Comparison of ENCODE assay signal across 8 mouse cellular contexts in the genomic region with DNA sequence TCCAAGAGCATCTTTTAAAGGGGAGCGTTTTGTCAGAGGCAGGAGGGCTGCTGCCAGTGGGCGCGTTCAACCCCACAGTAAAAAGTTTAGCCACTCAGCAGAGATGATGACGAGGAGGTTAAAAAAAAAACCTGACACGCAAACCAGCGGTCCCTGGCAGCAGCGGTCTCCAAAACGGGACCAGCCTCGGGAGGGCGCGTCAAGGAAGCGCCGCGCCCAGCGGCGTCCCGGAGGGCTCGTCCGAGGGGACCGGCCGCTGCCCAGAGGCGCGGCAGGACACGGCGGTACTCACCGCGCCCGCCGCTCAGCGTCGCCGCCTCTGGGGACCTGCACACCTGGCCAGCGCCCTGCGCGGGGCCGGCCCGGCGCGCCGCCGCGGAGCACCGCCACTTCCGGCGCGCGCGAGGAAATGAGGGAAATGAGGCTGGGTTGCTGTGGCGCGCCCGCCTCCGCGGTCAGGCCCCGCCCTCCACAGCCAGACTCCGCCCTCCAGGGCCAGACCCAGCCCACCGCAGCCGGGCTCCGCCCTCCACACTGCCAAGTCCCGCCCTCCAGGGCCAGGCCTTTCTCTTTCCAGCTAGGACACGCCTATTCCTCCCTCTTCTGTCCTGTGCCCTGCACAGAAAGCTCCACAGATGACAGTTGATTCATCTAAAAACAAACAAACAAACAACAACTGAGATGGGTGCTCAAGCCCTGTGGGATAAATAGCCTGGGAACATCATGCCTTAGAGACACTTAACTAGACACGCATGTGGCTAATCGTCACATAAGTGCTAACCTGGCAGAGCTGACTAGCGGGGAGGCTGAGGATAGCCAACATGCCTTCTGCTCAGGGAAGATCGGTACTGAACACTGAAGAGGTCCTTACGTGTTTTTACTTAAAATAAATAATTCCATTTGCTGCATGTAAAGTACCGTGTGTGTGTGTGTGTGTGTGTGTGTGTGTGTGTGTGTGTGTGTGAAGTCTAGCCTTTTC. TPM values are rescaled to one million over a fixed set of nuclear protein-coding genes. Genes with fewer than 3 reads are reported as not detected.
DNase-seq lines count a peak whose midpoint lies in the region; ATAC-seq and TF ChIP-seq lines count a peak whose summit lies in the region.

TSS of gene Csgalnact2 (minus strand) at position 410 of the 979 bp plus-strand sequence.

- TF ChIP-seq CTCF in kidney, postnatal 0 days (IDR thresholded peaks at IDR 0.05; ENCODE audit: low read depth) = no peak

- peak; percentile 98 to 99 for DNase-seq in B cell, adult 2 months
- DNase-seq in brain, adult 2 months (ENCODE audit: low read depth, low spot score) = peak; percentile 95
- DNase-seq in kidney, postnatal 0 days (ENCODE audit: low spot score) = peak; percentile 96
- DNase-seq in liver, embryonic 11.5 days (ENCODE audit: low spot score) = peak; percentile 95
- DNase-seq in naive thymus-derived CD4-positive, alpha-beta T cell, adult 2 months (ENCODE audit: low read depth) = peak; percentile 96

- no peaks in the 10 kb centered on the region for H3K36me3 ChIP-seq in heart, embryonic 12.5 days
- no peaks in the 10 kb centered on the region for H3K36me3 ChIP-seq in kidney, postnatal 0 days (ENCODE audit: insufficient read depth, low read length)
- H3K36me3 ChIP-seq in liver, embryonic 11.5 days (ENCODE audit: control insufficient read depth, insufficient read depth, low read length) = no peaks in the 10 kb centered on the region
- H3K36me3 ChIP-seq in stomach, embryonic 14.5 days (ENCODE audit: control insufficient read depth, insufficient read depth, low read length) = no peaks in the 10 kb centered on the region

- peaks cover 16% of the 10 kb centered on the region; the same call in 1 of the 2 replicates for H3K27me3 ChIP-seq in heart, embryonic 12.5 days (replicated peaks)
- no peaks in the 10 kb centered on the region for H3K27me3 ChIP-seq in kidney, postnatal 0 days (ENCODE audit: insufficient read depth, low read length)
- H3K27me3 ChIP-seq in liver, embryonic 11.5 days (replicated peaks; ENCODE audit: control insufficient read depth, insufficient read depth, low read length) = no peaks in the 10 kb centered on the region
- no peaks in the 10 kb centered on the region for H3K27me3 ChIP-seq in stomach, embryonic 14.5 days (ENCODE audit: control insufficient read depth, insufficient read depth, low read length)

- H3K4me3 ChIP-seq in heart, embryonic 12.5 days = peak within 1 kb of the TSS; percentile 72
- peak within 1 kb of the TSS; percentile 69 for H3K4me3 ChIP-seq in kidney, postnatal 0 days (replicated peaks; ENCODE audit: low read depth, low read length)
- peak within 1 kb of the TSS; percentile 84 for H3K4me3 ChIP-seq in liver, embryonic 11.5 days (ENCODE audit: low read depth, low read length)
- H3K4me3 ChIP-seq in stomach, embryonic 14.5 days (ENCODE audit: low read depth, low read length) = peak within 1 kb of the TSS; percentile 77

- peak within 1 kb of the TSS; percentile 78 for H3K9ac ChIP-seq in heart, embryonic 12.5 days
- H3K9ac ChIP-seq in kidney, postnatal 0 days (ENCODE audit: low read depth, low read length) = peak within 1 kb of the TSS; percentile 78
- H3K9ac ChIP-seq in liver, embryonic 11.5 days (ENCODE audit: low read depth, low read length) = peak within 1 kb of the TSS; percentile 85
- peak within 1 kb of the TSS; percentile 60 for H3K9ac ChIP-seq in stomach, embryonic 14.5 days (replicated peaks; ENCODE audit: low read depth, low read length)

- H3K27ac ChIP-seq in heart, embryonic 12.5 days (ENCODE audit: poor library complexity, severe bottlenecking) = peak within 1 kb of the TSS; percentile 60
- peak within 1 kb of the TSS; percentile 65; the same call in 1 of the 2 replicates for H3K27ac ChIP-seq in kidney, postnatal 0 days
- peak within 1 kb of the TSS; percentile 73 for H3K27ac ChIP-seq in liver, embryonic 11.5 days (ENCODE audit: low read depth, low read length)
- H3K27ac ChIP-seq in stomach, embryonic 14.5 days (ENCODE audit: low read length) = 0 out of 2 replicates have a peak within 1 kb of the TSS, but pooled peaks have one; percentile 22

- peak; percentile 96 for ATAC-seq in erythroblast, adult 5-6 weeks (replicated peaks; ENCODE audit: low FRiP score, poor library complexity, severe bottlenecking)
- ATAC-seq in heart, embryonic 12.5 days (ENCODE audit: insufficient number of reproducible peaks, low FRiP score) = peak; percentile 99
- ATAC-seq in kidney, postnatal 0 days (replicated peaks; ENCODE audit: low FRiP score, low read depth) = peak; percentile 100
- peak; percentile 98 for ATAC-seq in liver, embryonic 11.5 days (replicated peaks; ENCODE audit: low FRiP score)
- ATAC-seq in stomach, embryonic 14.5 days (ENCODE audit: insufficient number of reproducible peaks, insufficient read depth, low FRiP score, low read depth) = peak; percentile 99

- no peaks in the 10 kb centered on the region; the same call in 1 of the 2 replicates for H3K9me3 ChIP-seq in heart, embryonic 12.5 days (replicated peaks)
- H3K9me3 ChIP-seq in kidney, postnatal 0 days (replicated peaks; ENCODE audit: low read length) = no peaks in the 10 kb centered on the region
- H3K9me3 ChIP-seq in liver, embryonic 11.5 days (ENCODE audit: control insufficient read depth, low read length) = no peaks in the 10 kb centered on the region
- H3K9me3 ChIP-seq in stomach, embryonic 14.5 days (ENCODE audit: control insufficient read depth, low read depth, low read length) = no peaks in the 10 kb centered on the region

- WGBS in heart, embryonic 12.5 days = 7% methylated on average over 57 of the region's 66 CpGs
- WGBS in kidney, postnatal 0 days = 6% methylated on average over 60 of the region's 66 CpGs
- WGBS in liver, embryonic 11.5 days = 6% methylated on average over 63 of the region's 66 CpGs
- WGBS in stomach, embryonic 14.5 days = 6% methylated on average over 64 of the region's 66 CpGs

- no peaks in the 10 kb centered on the region for H3K4me1 ChIP-seq in heart, embryonic 12.5 days (replicated peaks)
- H3K4me1 ChIP-seq in kidney, postnatal 0 days (replicated peaks; ENCODE audit: insufficient read depth, low read length) = no peaks in the 10 kb centered on the region
- peaks cover 7% of the 10 kb centered on the region for H3K4me1 ChIP-seq in liver, embryonic 11.5 days (replicated peaks; ENCODE audit: control insufficient read depth, insufficient read depth, low read length)
- no peaks in the 10 kb centered on the region for H3K4me1 ChIP-seq in stomach, embryonic 14.5 days (ENCODE audit: control insufficient read depth, insufficient read depth, low read length)

- peak within 1 kb of the TSS; percentile 83 for H3K4me2 ChIP-seq in heart, embryonic 12.5 days
- H3K4me2 ChIP-seq in kidney, postnatal 0 days (ENCODE audit: low read length) = peak within 1 kb of the TSS; percentile 65
- peak within 1 kb of the TSS; percentile 77 for H3K4me2 ChIP-seq in liver, embryonic 11.5 days
- peak within 1 kb of the TSS; percentile 63 for H3K4me2 ChIP-seq in stomach, embryonic 14.5 days (replicated peaks; ENCODE audit: low read depth, low read length)

RNA-seq across cellular contexts. Expression of gene Csgalnact2, which starts in this region (rescaled TPM):
- total RNA-seq in erythroblast, adult 5-6 weeks (2015; ENCODE audit: low replicate concordance) = 37.6 and 63.2 TPM in 2 replicates
- total RNA-seq in erythroblast, adult 5-6 weeks (2017; ENCODE audit: low replicate concordance) = 42.8 and 43.2 TPM in 2 replicates
- 12.6 and 13.0 TPM in 2 replicates for polyA plus RNA-seq in heart, embryonic 12.5 days (2016; fragmentation: Nextera tagmentation; extraction: Ambion mirVana)
- polyA plus RNA-seq in kidney, postnatal 0 days (2015; fragmentation: Nextera tagmentation; extraction: Ambion mirVana) = 19.7 and 20.1 TPM in 2 replicates
- polyA plus RNA-seq in liver, embryonic 11.5 days (2014; fragmentation: Nextera tagmentation; extraction: Ambion mirVana) = 14.3 and 16.3 TPM in 2 replicates
- 15.1 and 18.5 TPM in 2 replicates for polyA plus RNA-seq in stomach, embryonic 14.5 days (2014; fragmentation: Nextera tagmentation; extraction: Ambion mirVana)

Comparison
In these comparisons a context has a peak if more than half of its experiments do, and no peak if none do; other contexts are left out.
1. Peak in every context shown above with its lines: DNase-seq, ATAC-seq, H3K4me3 ChIP-seq and H3K27ac ChIP-seq.
2. H3K27ac ChIP-seq: peak in every context shown above with its lines; median percentile 73 in liver, embryonic 11.5 days; 65 in kidney, postnatal 0 days; 60 in heart, embryonic 12.5 days; 22 in stomach, embryonic 14.5 days.